Mouse (Mus musculus) midbrain, postnatal 0 days (tissue): ENCODE measurements around the gene Ofcc1. TPM values are rescaled to one million over a fixed set of nuclear protein-coding genes. Genes with fewer than 3 reads are reported as not detected.

ENCODE experiments used
- ATAC-seq: fragments of 200-750 bp; cut with Nextera tagmentation; 2 replicates; pipeline ENCODE4 v1.8.0; 2017; ENCODE audit warnings: moderate number of reproducible peaks, mild to moderate bottlenecking, moderate TSS enrichment, moderate library complexity; ENCODE audit not compliant: low FRiP score
- DNase-seq: peaks from one replicate; pipeline ENCODE4 v3.0.0-alpha.2; 2015; ENCODE audit warnings: low spot score
- H3K27ac ChIP-seq: fragments of 300-500 bp; sonication (generic); 2 replicates; pipeline ENCODE4 v1.5.1; 2014; ENCODE audit warnings: low read depth, mild to moderate bottlenecking, low read length, mixed read lengths
- H3K27me3 ChIP-seq: fragments of 300-500 bp; sonication (generic); 2 replicates; pipeline ENCODE4 v1.6.1; 2014; ENCODE audit warnings: low read length, control low read depth, mixed read lengths; ENCODE audit not compliant: insufficient read depth
- H3K36me3 ChIP-seq: fragments of 300-500 bp; sonication (generic); 2 replicates; pipeline ENCODE4 v1.6.1; 2014; ENCODE audit warnings: low read length, control low read depth, mixed read lengths; ENCODE audit not compliant: insufficient read depth
- H3K4me1 ChIP-seq: fragments of 300-500 bp; sonication (generic); 2 replicates; pipeline ENCODE4 v1.6.1; 2014; ENCODE audit warnings: mild to moderate bottlenecking, control low read depth, antibody characterized with exemption, low read length, mixed read lengths; ENCODE audit not compliant: insufficient read depth
- H3K4me2 ChIP-seq: fragments of 300-500 bp; sonication (generic); 2 replicates; pipeline ENCODE4 v1.6.1; 2014; ENCODE audit warnings: low read depth, mild to moderate bottlenecking, low read length, mixed read lengths; ENCODE audit not compliant: poor library complexity, severe bottlenecking
- H3K4me3 ChIP-seq: fragments of 300-500 bp; sonication (generic); 2 replicates; pipeline ENCODE4 v1.5.1; 2014; ENCODE audit warnings: low read depth, mild to moderate bottlenecking, low read length, moderate library complexity
- H3K9ac ChIP-seq: fragments of 300-500 bp; sonication (generic); replicated peaks from 2 replicates; pipeline ENCODE4 v1.6.1; 2014; ENCODE audit warnings: mild to moderate bottlenecking, low read length, moderate library complexity, mixed read lengths; ENCODE audit not compliant: poor library complexity, severe bottlenecking
- H3K9me3 ChIP-seq: fragments of 300-500 bp; sonication (generic); 2 replicates; pipeline ENCODE4 v1.6.1; 2016; ENCODE audit warnings: low read length, control low read depth
- CTCF ChIP-seq: IDR thresholded peaks from 2 replicates; pipeline ENCODE4 v1.5.1; 2016; ENCODE audit warnings: antibody characterized with exemption, mild to moderate bottlenecking
- whole genome bisulfite sequencing: fragments of 180-500 bp; shearing (Covaris S2); extraction: QIAGEN DNeasy Blood & Tissue Kit; methylation state at CpG from one replicate; pipeline ENCODE4 v1.1.7; 2014; 5-methylcytosine and 5-hydroxymethylcytosine counted together
- polyA plus RNA-seq: library from polyadenylated mRNA; unstranded; fragments of >200 nt; fragmentation: Nextera tagmentation; extraction: Ambion mirVana; gene quantifications from 2 replicates; pipeline ENCODE4 v1.2.1, GENCODE M21; 2015
- total RNA-seq: library from RNA; depleted of rRNA; stranded (reverse); fragments of >200 nt; gene quantifications from 2 replicates; pipeline ENCODE4 v1.2.3, GENCODE M21; 2014

Ofcc1 gene
- total and polyA plus RNA-seq, 2 experiments from 2014 or later = 0.05 TPM; not detected in 1

- no peak for DNase-seq
- no peak overlapping the region for H3K4me2 ChIP-seq
- H3K27ac ChIP-seq = no peak overlapping the region
- no peaks in the 10 kb centered on the region for H3K9me3 ChIP-seq
- no peak for TF ChIP-seq CTCF
- H3K27me3 ChIP-seq = no peaks in the 10 kb centered on the region
- no peaks in the 10 kb centered on the region for H3K4me1 ChIP-seq
- 27% methylated on average over 3 of the region's 3 CpGs for WGBS
- no peak overlapping the region for H3K4me3 ChIP-seq
- ATAC-seq = no peak
- no peaks in the 10 kb centered on the region for H3K36me3 ChIP-seq
- no peak overlapping the region for H3K9ac ChIP-seq
These were observed 225.2 kb downstream of the Ofcc1 start for GRCm38 (mm10) chr13:40136096-40136495.

- 75% methylated on average over 12 of the region's 12 CpGs for WGBS
- no peak for DNase-seq
- TF ChIP-seq CTCF = no peak
- Histone ChIP-seq H3K9ac (no peak overlapping the region), H3K4me2 (no peak overlapping the region), H3K4me1 (no peaks in the 10 kb centered on the region), H3K27me3 (no peaks in the 10 kb centered on the region), H3K9me3 (no peaks in the 10 kb centered on the region), H3K27ac (no peak overlapping the region), H3K36me3 (no peaks in the 10 kb centered on the region), H3K4me3 (no peak overlapping the region)
- ATAC-seq = no peak
These were observed 225.6 kb downstream of the Ofcc1 start for GRCm38 (mm10) chr13:40135670-40136069.

GRCm38 (mm10) chr13:40123868-40124267, 237.4 kb downstream of the Ofcc1 start:
- Histone ChIP-seq H3K36me3 (no peaks in the 10 kb centered on the region), H3K4me2 (no peak overlapping the region), H3K9me3 (no peaks in the 10 kb centered on the region), H3K27ac (no peak overlapping the region), H3K27me3 (no peaks in the 10 kb centered on the region), H3K9ac (no peak overlapping the region), H3K4me3 (no peak overlapping the region), H3K4me1 (no peaks in the 10 kb centered on the region)
- WGBS = 80% methylated on average over 2 of the region's 2 CpGs
- ATAC-seq = no peak
- no peak for TF ChIP-seq CTCF
- DNase-seq = no peak

GRCm38 (mm10) chr13:40112336-40112735, 248.9 kb downstream of the Ofcc1 start:
- H3K36me3 ChIP-seq = no peaks in the 10 kb centered on the region
- H3K9ac ChIP-seq = no peak overlapping the region
- no peaks in the 10 kb centered on the region for H3K4me1 ChIP-seq
- WGBS = 65% methylated on average over 2 of the region's 2 CpGs
- DNase-seq = no peak
- no peak for TF ChIP-seq CTCF
- H3K27ac ChIP-seq = no peak overlapping the region
- H3K9me3 ChIP-seq = no peaks in the 10 kb centered on the region
- no peak for ATAC-seq
- no peaks in the 10 kb centered on the region for H3K27me3 ChIP-seq
- H3K4me2 ChIP-seq = no peak overlapping the region
- H3K4me3 ChIP-seq = no peak overlapping the region

- Histone ChIP-seq H3K27ac (no peak overlapping the region), H3K9me3 (no peaks in the 10 kb centered on the region), H3K36me3 (no peaks in the 10 kb centered on the region), H3K27me3 (no peaks in the 10 kb centered on the region), H3K4me2 (no peak overlapping the region), H3K4me3 (no peak overlapping the region), H3K4me1 (no peaks in the 10 kb centered on the region), H3K9ac (no peak overlapping the region)
- DNase-seq (no peak), ATAC-seq (no peak)
- TF ChIP-seq CTCF = no peak
- 91% methylated on average over 4 of the region's 4 CpGs for WGBS
These were observed 285.0 kb downstream of the Ofcc1 start for GRCm38 (mm10) chr13:40076236-40076635.

- Histone ChIP-seq H3K27ac (no peak overlapping the region), H3K36me3 (no peaks in the 10 kb centered on the region), H3K9me3 (no peaks in the 10 kb centered on the region), H3K9ac (no peak overlapping the region), H3K4me2 (no peak overlapping the region), H3K27me3 (no peaks in the 10 kb centered on the region), H3K4me1 (no peaks in the 10 kb centered on the region), H3K4me3 (no peak overlapping the region)
- no peak for DNase-seq
- ATAC-seq = no peak
- WGBS = 49% methylated on average over 3 of the region's 3 CpGs
- no peak for TF ChIP-seq CTCF
These were observed 286.3 kb downstream of the Ofcc1 start for GRCm38 (mm10) chr13:40074850-40075416.
